Mouse (Mus musculus): Measurements from ENCODE around the gene Svep1. TPM values are rescaled to one million over a fixed set of nuclear protein-coding genes. Genes with fewer than 3 reads are reported as not detected.

The Svep1 gene
- total RNA-seq, 2 experiments from 2014 or later, result 0.81 to 1.1 TPM

GRCm38 (mm10) chr4:58086738-58087137 is 119.9 kb downstream of the Svep1 start:
- DNase-seq (ENCODE audit: extremely low spot score in 1 of 2, low spot score in 1 of 2), result no peak

- no peak for DNase-seq (ENCODE audit: extremely low spot score in 1 of 2, low spot score in 1 of 2)
Observed at GRCm38 (mm10) chr4:58086151-58086550, 120.5 kb downstream of the Svep1 start.

- no peak for DNase-seq (ENCODE audit: extremely low spot score in 1 of 2, low spot score in 1 of 2)
Observed at GRCm38 (mm10) chr4:58085340-58085739, 121.3 kb downstream of the Svep1 start.

- DNase-seq (ENCODE audit: extremely low spot score in 1 of 2, low spot score in 1 of 2), result no peak
Observed at GRCm38 (mm10) chr4:58084155-58084554, 122.5 kb downstream of the Svep1 start.

GRCm38 (mm10) chr4:58082588-58082987 is 124.1 kb downstream of the Svep1 start:
- DNase-seq (ENCODE audit: extremely low spot score in 1 of 2, low spot score in 1 of 2), result peak; percentile 67 to 88

GRCm38 (mm10) chr4:58079631-58080030 is 127.0 kb downstream of the Svep1 start:
- peak in 1 of 2 experiments; percentile 64 for DNase-seq (ENCODE audit: extremely low spot score in 1 of 2, low spot score in 1 of 2)

GRCm38 (mm10) chr4:58077950-58078349 is 128.7 kb downstream of the Svep1 start:
- no peak for DNase-seq (ENCODE audit: extremely low spot score in 1 of 2, low spot score in 1 of 2)

- DNase-seq (ENCODE audit: extremely low spot score in 1 of 2, low spot score in 1 of 2), result no peak
Observed at GRCm38 (mm10) chr4:58077536-58077935, 129.1 kb downstream of the Svep1 start.

GRCm38 (mm10) chr4:58072888-58073287 is 133.8 kb downstream of the Svep1 start:
- DNase-seq (ENCODE audit: extremely low spot score in 1 of 2, low spot score in 1 of 2), result no peak

GRCm38 (mm10) chr4:58068886-58069285 is 137.8 kb downstream of the Svep1 start:
- no peak for DNase-seq (ENCODE audit: extremely low spot score in 1 of 2, low spot score in 1 of 2)

- DNase-seq (ENCODE audit: extremely low spot score in 1 of 2, low spot score in 1 of 2), result no peak
Observed at GRCm38 (mm10) chr4:58064721-58065120, 141.9 kb downstream of the Svep1 start.

- DNase-seq (ENCODE audit: extremely low spot score in 1 of 2, low spot score in 1 of 2), result no peak
Observed at GRCm38 (mm10) chr4:58062933-58063332, 143.7 kb downstream of the Svep1 start.

GRCm38 (mm10) chr4:58055653-58056052 is 151.0 kb downstream of the Svep1 start:
- DNase-seq (ENCODE audit: extremely low spot score in 1 of 2, low spot score in 1 of 2), result no peak

- DNase-seq (ENCODE audit: extremely low spot score in 1 of 2, low spot score in 1 of 2), result no peak
Observed at GRCm38 (mm10) chr4:58054441-58054840, 152.2 kb downstream of the Svep1 start.

- DNase-seq (ENCODE audit: extremely low spot score in 1 of 2, low spot score in 1 of 2), result no peak
Observed at GRCm38 (mm10) chr4:58050746-58051145, 155.9 kb downstream of the Svep1 start.

- DNase-seq (ENCODE audit: extremely low spot score in 1 of 2, low spot score in 1 of 2), result no peak
Observed at GRCm38 (mm10) chr4:58050276-58050675, 156.4 kb downstream of the Svep1 start.

GRCm38 (mm10) chr4:58044833-58045232 is 161.8 kb downstream of the Svep1 start:
- no peak for DNase-seq (ENCODE audit: extremely low spot score in 1 of 2, low spot score in 1 of 2)

GRCm38 (mm10) chr4:58044356-58044755 is 162.3 kb downstream of the Svep1 start:
- no peak for DNase-seq (ENCODE audit: extremely low spot score in 1 of 2, low spot score in 1 of 2)

GRCm38 (mm10) chr4:58040093-58040492 is 166.6 kb downstream of the Svep1 start:
- no peak for DNase-seq (ENCODE audit: extremely low spot score in 1 of 2, low spot score in 1 of 2)

GRCm38 (mm10) chr4:58037096-58037705 is 169.5 kb downstream of the Svep1 start:
- no peak for DNase-seq (ENCODE audit: extremely low spot score in 1 of 2, low spot score in 1 of 2)

- DNase-seq (ENCODE audit: extremely low spot score in 1 of 2, low spot score in 1 of 2), result no peak
Observed at GRCm38 (mm10) chr4:58034663-58035062, 172.0 kb downstream of the Svep1 start.

- no peak for DNase-seq (ENCODE audit: extremely low spot score in 1 of 2, low spot score in 1 of 2)
Observed at GRCm38 (mm10) chr4:58032714-58033113, 173.9 kb downstream of the Svep1 start.

- DNase-seq (ENCODE audit: extremely low spot score in 1 of 2, low spot score in 1 of 2), result no peak
Observed at GRCm38 (mm10) chr4:58009024-58009423, 197.6 kb downstream of the Svep1 start, which contains the start of gene Txndc8. Gene Txndc8, minus strand, starts transcription at chr4:58009124.

Data from layer of hippocampus, postnatal 25 days (tissue).